35 mouse cellular contexts compared by ENCODE assay signal in the genomic region with DNA sequence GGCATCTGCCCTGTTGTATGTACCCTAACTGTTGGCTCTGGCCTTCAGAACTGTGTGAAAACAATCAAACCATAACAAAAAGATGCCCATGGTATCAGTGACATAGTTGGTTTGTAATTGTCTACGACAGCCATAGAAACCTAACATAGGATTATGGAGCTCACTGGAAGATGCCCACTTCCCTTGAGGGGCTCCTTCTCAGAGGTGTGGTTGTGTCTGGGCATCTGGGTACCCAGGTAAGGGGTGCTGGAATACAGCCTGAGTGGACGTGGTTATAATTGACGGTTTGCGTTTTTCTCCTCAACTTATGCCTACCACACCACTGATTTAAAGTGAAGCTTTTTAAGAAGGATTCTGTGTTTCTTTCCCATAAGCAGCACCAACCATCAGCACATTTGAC.
"Had no signal": no experiment of that assay in that cellular context is flagged by ENCODE, and none has a peak within 500 bp of the region (broad histone marks: within the 10 kb centered on the region; RNA-seq: fewer than 3 reads in every experiment).

No protein-coding gene starts in this region.

- H3K4me2 ChIP-seq: heart, embryonic 11.5 days; heart, embryonic 12.5 days; heart, embryonic 13.5 days; heart, embryonic 15.5 days; hindbrain, embryonic 12.5 days; hindbrain, embryonic 13.5 days; hindbrain, embryonic 14.5 days; hindbrain, embryonic 15.5 days; intestine, embryonic 15.5 days; kidney, embryonic 15.5 days had no signal

- H3K27ac ChIP-seq: heart, adult 2 months; heart, embryonic 10.5 days; heart, embryonic 13.5 days; heart, embryonic 15.5 days; hindbrain, embryonic 10.5 days; hindbrain, embryonic 12.5 days; hindbrain, embryonic 13.5 days; hindbrain, embryonic 14.5 days; hindbrain, embryonic 15.5 days; hindbrain, postnatal 0 days; intestine, embryonic 15.5 days; kidney, embryonic 15.5 days; kidney, postnatal 0 days; layer of hippocampus, adult 2 months had no signal

- ATAC-seq: hindbrain, embryonic 16.5 days; hindbrain, postnatal 0 days; inflammation-experienced regulatory T-cells, adult 6 months; intestine, embryonic 15.5 days; intestine, embryonic 16.5 days; intestine, postnatal 0 days had no signal

- H3K9me3 ChIP-seq: heart, embryonic 10.5 days; heart, embryonic 13.5 days; heart, embryonic 15.5 days; hindbrain, embryonic 12.5 days; hindbrain, embryonic 13.5 days; hindbrain, embryonic 15.5 days; intestine, embryonic 15.5 days; kidney, embryonic 15.5 days had no signal

- H3K4me1 ChIP-seq: intestine, embryonic 15.5 days had no signal

- H3K4me3 ChIP-seq: heart, adult 2 months; heart, embryonic 10.5 days; heart, embryonic 12.5 days; heart, embryonic 13.5 days; heart, embryonic 15.5 days; hindbrain, embryonic 10.5 days; hindbrain, embryonic 12.5 days; hindbrain, embryonic 13.5 days; hindbrain, embryonic 15.5 days; intestine, embryonic 15.5 days; kidney, embryonic 15.5 days; layer of hippocampus, adult 2 months had no signal

- H3K36me3 ChIP-seq: heart, embryonic 10.5 days; heart, embryonic 12.5 days; heart, embryonic 13.5 days; heart, embryonic 15.5 days; hindbrain, embryonic 10.5 days; hindbrain, embryonic 12.5 days; hindbrain, embryonic 13.5 days; hindbrain, embryonic 15.5 days; intestine, embryonic 15.5 days; kidney, embryonic 15.5 days had no signal

- H3K9ac ChIP-seq: heart, embryonic 12.5 days; heart, embryonic 13.5 days; heart, embryonic 15.5 days; hindbrain, embryonic 12.5 days; hindbrain, embryonic 13.5 days; hindbrain, embryonic 14.5 days; hindbrain, embryonic 15.5 days; intestine, embryonic 15.5 days; kidney, embryonic 15.5 days had no signal

- H3K27me3 ChIP-seq: intestine, embryonic 15.5 days had no signal

- DNase-seq: heart, adult 2 months; heart, postnatal 10 days; heart, postnatal 14 days; heart, postnatal 36 days; kidney, adult 11 months; kidney, adult 18-20 months; kidney, adult 2 months; kidney, adult 8-10 months; kidney, adult 9 months; kidney, postnatal 10 days; kidney, postnatal 14 days; kidney, postnatal 25 days; kidney, postnatal 36 days; kidney, postnatal 4 days; layer of hippocampus, adult 9-11 months; layer of hippocampus, postnatal 36 days had no signal
